Mouse (Mus musculus): ENCODE data around the gene Ccdc124. TPM values are rescaled to one million over a fixed set of nuclear protein-coding genes. Genes with fewer than 3 reads are reported as not detected.

Gene Ccdc124
- polyA plus RNA-seq, 2 experiments: 58.9 to 96.2 TPM

- DNase-seq (ENCODE audit: low spot score) (no peak), ATAC-seq (ENCODE audit: low FRiP score, low read depth) (no peak)
- no peak for TF ChIP-seq POLR2A (IDR thresholded peaks at IDR 0.05; ENCODE audit: borderline replicate concordance, extremely low read depth, insufficient read depth, insufficient read length)
- Histone ChIP-seq H3K27me3 (ENCODE audit: control insufficient read depth, insufficient read depth, low read length) (no peaks in the 10 kb centered on the region), H3K4me3 (replicated peaks; ENCODE audit: low read length) (no peak overlapping the region), H3K4me1 (ENCODE audit: control insufficient read depth, insufficient read depth, low read length) (0 out of 2 replicates have a peak, but pooled peaks cover 3% of the 10 kb centered on the region), H3K9ac (ENCODE audit: low read depth, low read length, severe bottlenecking) (no peak overlapping the region), H3K4me2 (replicated peaks; ENCODE audit: low read depth, low read length, severe bottlenecking) (no peak overlapping the region), H3K36me3 (ENCODE audit: control insufficient read depth, insufficient read depth, low read length) (peaks cover 12% of the 10 kb centered on the region; the same call in 1 of the 2 replicates), H3K27ac (replicated peaks; ENCODE audit: low read depth, low read length) (no peak overlapping the region), H3K9me3 (ENCODE audit: control insufficient read depth, low read length) (no peaks in the 10 kb centered on the region)
- 64% methylated on average over 9 of the region's 10 CpGs for WGBS
These were observed 33.1 kb downstream of the Ccdc124 start for GRCm38 (mm10) chr8:70840590-70840989.

- Histone ChIP-seq H3K36me3 (ENCODE audit: control insufficient read depth, insufficient read depth, low read length) (peaks cover 18% of the 10 kb centered on the region; the same call in 1 of the 2 replicates), H3K4me2 (replicated peaks; ENCODE audit: low read depth, low read length, severe bottlenecking) (peak within 1 kb of the TSS; percentile 85), H3K9ac (ENCODE audit: low read depth, low read length, severe bottlenecking) (peak within 1 kb of the TSS; percentile 68), H3K9me3 (ENCODE audit: control insufficient read depth, low read length) (no peaks in the 10 kb centered on the region), H3K4me1 (ENCODE audit: control insufficient read depth, insufficient read depth, low read length) (0 out of 2 replicates have a peak, but pooled peaks cover 3% of the 10 kb centered on the region), H3K4me3 (replicated peaks; ENCODE audit: low read length) (peak within 1 kb of the TSS; percentile 67), H3K27me3 (ENCODE audit: control insufficient read depth, insufficient read depth, low read length) (no peaks in the 10 kb centered on the region), H3K27ac (replicated peaks; ENCODE audit: low read depth, low read length) (peak within 1 kb of the TSS; percentile 85)
- peak; percentile 98 for ATAC-seq (ENCODE audit: low FRiP score, low read depth)
- peak; percentile 90; the same call in 1 of the 2 replicates for TF ChIP-seq POLR2A (IDR thresholded peaks at IDR 0.05; ENCODE audit: borderline replicate concordance, extremely low read depth, insufficient read depth, insufficient read length)
- DNase-seq (ENCODE audit: low spot score): peak; percentile 100
- WGBS: 3% methylated on average over 45 of the region's 55 CpGs
These were observed 34.1 kb downstream of the Ccdc124 start, which contains the start of gene Arrdc2 for GRCm38 (mm10) chr8:70839408-70840351. Arrdc2 (minus strand) TSS chr8:70839720.

- Histone ChIP-seq H3K9me3 (ENCODE audit: control insufficient read depth, low read length) (no peaks in the 10 kb centered on the region), H3K9ac (ENCODE audit: low read depth, low read length, severe bottlenecking) (peak overlapping the region; percentile 68), H3K27ac (replicated peaks; ENCODE audit: low read depth, low read length) (peak overlapping the region; percentile 85), H3K4me2 (replicated peaks; ENCODE audit: low read depth, low read length, severe bottlenecking) (peak overlapping the region; percentile 85), H3K4me1 (ENCODE audit: control insufficient read depth, insufficient read depth, low read length) (0 out of 2 replicates have a peak, but pooled peaks cover 3% of the 10 kb centered on the region), H3K36me3 (ENCODE audit: control insufficient read depth, insufficient read depth, low read length) (peaks cover 18% of the 10 kb centered on the region; the same call in 1 of the 2 replicates), H3K4me3 (replicated peaks; ENCODE audit: low read length) (peak overlapping the region; percentile 67), H3K27me3 (ENCODE audit: control insufficient read depth, insufficient read depth, low read length) (no peaks in the 10 kb centered on the region)
- no peak for TF ChIP-seq POLR2A (IDR thresholded peaks at IDR 0.05; ENCODE audit: borderline replicate concordance, extremely low read depth, insufficient read depth, insufficient read length)
- 3% methylated on average over 55 of the region's 66 CpGs for WGBS
- DNase-seq (ENCODE audit: low spot score) (peak; percentile 29), ATAC-seq (ENCODE audit: low FRiP score, low read depth) (peak; percentile 43)
These were observed 34.9 kb downstream of the Ccdc124 start for GRCm38 (mm10) chr8:70838654-70839407.

- H3K4me2 ChIP-seq (replicated peaks; ENCODE audit: low read depth, low read length, severe bottlenecking): no peak overlapping the region
- TF ChIP-seq POLR2A (IDR thresholded peaks at IDR 0.05; ENCODE audit: borderline replicate concordance, extremely low read depth, insufficient read depth, insufficient read length): no peak
- 85% methylated on average over 12 of the region's 12 CpGs for WGBS
These were observed 37.1 kb downstream of the Ccdc124 start for GRCm38 (mm10) chr8:70836666-70837065.

GRCm38 (mm10) chr8:70834071-70834470 is 39.7 kb downstream of the Ccdc124 start:
- Histone ChIP-seq H3K9ac (ENCODE audit: low read depth, low read length, severe bottlenecking) (no peak overlapping the region), H3K27me3 (ENCODE audit: control insufficient read depth, insufficient read depth, low read length) (no peaks in the 10 kb centered on the region), H3K27ac (replicated peaks; ENCODE audit: low read depth, low read length) (no peak overlapping the region), H3K4me1 (ENCODE audit: control insufficient read depth, insufficient read depth, low read length) (no peaks in the 10 kb centered on the region), H3K4me2 (replicated peaks; ENCODE audit: low read depth, low read length, severe bottlenecking) (no peak overlapping the region), H3K4me3 (replicated peaks; ENCODE audit: low read length) (no peak overlapping the region), H3K36me3 (ENCODE audit: control insufficient read depth, insufficient read depth, low read length) (peaks cover 18% of the 10 kb centered on the region; the same call in 1 of the 2 replicates), H3K9me3 (ENCODE audit: control insufficient read depth, low read length) (no peaks in the 10 kb centered on the region)
- WGBS: 98% methylated on average over 3 of the region's 3 CpGs
- no peak for TF ChIP-seq POLR2A (IDR thresholded peaks at IDR 0.05; ENCODE audit: borderline replicate concordance, extremely low read depth, insufficient read depth, insufficient read length)
- DNase-seq (ENCODE audit: low spot score): no peak
- no peak for ATAC-seq (ENCODE audit: low FRiP score, low read depth)

More at GRCm38 (mm10) chr8:70836666-70837065, 37.1 kb downstream of the Ccdc124 start:
- ATAC-seq (ENCODE audit: low FRiP score, low read depth): no peak
- Histone ChIP-seq H3K4me1 (ENCODE audit: control insufficient read depth, insufficient read depth, low read length) (0 out of 2 replicates have a peak, but pooled peaks cover 3% of the 10 kb centered on the region), H3K4me3 (replicated peaks; ENCODE audit: low read length) (no peak overlapping the region), H3K27ac (replicated peaks; ENCODE audit: low read depth, low read length) (no peak overlapping the region), H3K27me3 (ENCODE audit: control insufficient read depth, insufficient read depth, low read length) (no peaks in the 10 kb centered on the region), H3K9ac (ENCODE audit: low read depth, low read length, severe bottlenecking) (no peak overlapping the region), H3K36me3 (ENCODE audit: control insufficient read depth, insufficient read depth, low read length) (peaks cover 18% of the 10 kb centered on the region; the same call in 1 of the 2 replicates), H3K9me3 (ENCODE audit: control insufficient read depth, low read length) (no peaks in the 10 kb centered on the region)
- no peak for DNase-seq (ENCODE audit: low spot score)
